Mouse (Mus musculus) kidney, adult 2 months (tissue): ENCODE results near the gene 2610042L04Rik. TPM values are rescaled to one million over a fixed set of nuclear protein-coding genes. Genes with fewer than 3 reads are reported as not detected.
"Not testable (repeated sequence)": the region's sequence is repeated elsewhere in the genome, so short reads cannot be mapped to it uniquely, and the experiment has no call there.

Experiments used
- DNase-seq: peaks from one replicate; pipeline ENCODE4 v3.0.0; 2021
- H3K27ac ChIP-seq: fragments of 200-500 bp; 2 replicates; pipeline ENCODE4 v1.5.1; 2012; ENCODE audit warnings: low read depth, low read length, control low read depth, inconsistent platforms; ENCODE audit not compliant: insufficient read depth
- H3K27me3 ChIP-seq: fragments of 200-500 bp; replicated peaks from 2 replicates; pipeline ENCODE4 v1.6.1; 2012; ENCODE audit warnings: mild to moderate bottlenecking, moderate library complexity, low read length, inconsistent platforms; ENCODE audit not compliant: control insufficient read depth, insufficient read depth
- H3K36me3 ChIP-seq: fragments of 200-500 bp; 2 replicates; pipeline ENCODE4 v1.6.1; 2012; ENCODE audit warnings: mild to moderate bottlenecking, moderate library complexity, low read length, inconsistent platforms; ENCODE audit not compliant: control insufficient read depth, insufficient read depth
- H3K4me1 ChIP-seq: fragments of 200-500 bp; 2 replicates; pipeline ENCODE4 v1.6.1; 2011; ENCODE audit warnings: low read length; ENCODE audit not compliant: control insufficient read depth, insufficient read depth
- H3K4me3 ChIP-seq: fragments of 200-500 bp; 2 replicates; pipeline ENCODE4 v1.5.1; 2011; ENCODE audit warnings: mild to moderate bottlenecking, low read depth, low read length, control low read depth; ENCODE audit not compliant: insufficient read depth
- WGBS: fragments of 180-500 bp; shearing (Covaris S2); methylation state at CpG from one replicate; pipeline ENCODE4 v1.1.7; 2018; 5-methylcytosine and 5-hydroxymethylcytosine counted together
- polyA plus RNA-seq: library from polyadenylated mRNA; depleted of rRNA; stranded (reverse); fragments of >200 nt; gene quantifications from 2 replicates; pipeline ENCODE4 v1.2.3, GENCODE M21; 2012; rRNA removed

2610042L04Rik gene
- 0.05 TPM in 1 of 2 replicates, not detected in the other for polyA plus RNA-seq

DNA sequence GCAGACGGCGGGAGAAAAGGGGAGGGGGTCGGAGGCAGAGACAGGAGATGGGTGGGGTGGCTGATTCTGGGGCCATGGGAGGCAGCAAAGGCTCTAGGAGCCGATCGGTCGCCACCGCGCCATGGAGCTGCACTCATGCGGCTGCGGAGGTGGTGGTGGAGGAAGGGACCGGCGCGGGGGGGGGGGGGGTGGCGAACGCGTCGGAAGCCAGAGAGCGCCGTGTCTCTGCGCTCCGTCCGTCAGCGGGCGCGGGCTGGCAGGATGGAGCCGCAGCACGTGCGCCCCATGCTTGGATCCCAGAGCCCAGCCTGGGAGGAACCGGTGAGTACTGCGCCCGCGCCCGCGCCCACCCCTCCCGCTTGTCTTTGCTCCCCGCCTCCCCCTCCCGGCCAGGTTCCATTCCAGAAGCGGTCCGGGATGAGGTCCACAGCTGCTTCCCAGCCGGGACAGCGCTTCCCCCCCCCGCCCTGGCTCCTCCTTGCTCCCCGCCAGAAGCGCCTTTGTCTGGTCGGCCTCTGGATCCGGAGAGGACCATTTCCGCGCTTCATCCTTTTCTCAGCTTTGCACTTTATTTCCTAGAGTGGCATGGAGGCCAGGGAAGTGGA, at the start of gene 2610042L04Rik:
2610042L04Rik (plus strand) TSS at position 288 of the 605 bp plus-strand sequence.
- not testable (repeated sequence) for H3K4me3 ChIP-seq, DNase-seq

DNA sequence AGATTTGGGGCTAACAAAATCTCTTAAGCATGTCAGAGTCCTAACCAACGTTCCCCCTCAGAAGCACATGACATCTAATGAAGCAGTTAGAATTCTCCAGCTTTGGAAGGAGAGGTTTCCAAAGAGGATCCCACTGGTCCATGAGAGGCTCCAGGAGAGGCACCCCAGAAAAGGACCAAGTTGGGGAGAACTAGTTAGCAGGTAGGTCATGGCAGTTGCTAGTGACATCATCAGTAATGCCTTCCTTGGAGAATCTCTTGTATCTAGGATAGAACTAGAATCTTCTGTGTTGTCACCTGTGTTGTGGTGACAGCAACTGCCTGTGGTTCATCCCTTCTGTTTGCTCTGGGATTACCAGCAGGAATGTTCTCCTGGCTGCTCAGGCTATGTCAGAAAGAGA, 17.6 kb upstream of the 2610042L04Rik start, which contains the start of gene Gm3149:
Gm3149 (plus strand) TSS at position 301 of the 400 bp plus-strand sequence.
- WGBS: no CpG with 5 or more reads among the region's 1 CpGs
- not testable (repeated sequence) for H3K36me3 ChIP-seq, H3K27ac ChIP-seq, DNase-seq, H3K4me3 ChIP-seq, H3K4me1 ChIP-seq, H3K27me3 ChIP-seq

More for the DNA sequence above, at the start of gene 2610042L04Rik:
- H3K4me1 ChIP-seq, H3K27ac ChIP-seq, H3K27me3 ChIP-seq, H3K36me3 ChIP-seq: not testable (repeated sequence)
- 1% methylated on average over 40 of the region's 48 CpGs for WGBS

GRCm38 (mm10) chr14:4335506-4335905, 943 bp downstream of the 2610042L04Rik start:
- not testable (repeated sequence) for H3K4me1 ChIP-seq, H3K36me3 ChIP-seq, DNase-seq, H3K4me3 ChIP-seq, H3K27ac ChIP-seq, H3K27me3 ChIP-seq
- WGBS: 2% methylated on average over 8 of the region's 8 CpGs

DNA sequence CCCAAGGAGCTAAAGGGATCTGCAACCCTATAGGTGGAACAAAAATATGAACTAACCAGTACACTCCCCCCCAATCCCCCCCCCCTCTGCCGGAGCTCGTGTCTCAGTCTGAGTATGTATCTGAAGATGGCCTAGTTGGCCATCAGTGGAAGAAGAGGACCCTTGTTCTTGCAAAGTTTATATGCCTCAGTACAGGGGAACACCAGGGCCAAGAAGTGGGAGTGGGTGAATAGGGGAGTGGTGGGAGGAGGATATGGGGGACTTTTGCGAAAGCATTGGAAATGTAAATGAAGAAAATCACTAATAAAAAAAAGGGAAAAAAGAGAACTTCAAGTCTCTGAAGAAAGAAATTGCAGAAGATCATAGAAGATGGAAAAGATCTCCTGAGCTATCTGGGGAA, 34.4 kb downstream of the 2610042L04Rik start:
- not testable (repeated sequence) for H3K4me1 ChIP-seq, H3K36me3 ChIP-seq, H3K27me3 ChIP-seq, H3K4me3 ChIP-seq, H3K27ac ChIP-seq, DNase-seq
- whole genome bisulfite sequencing: 82% methylated on average over 3 of the region's 3 CpGs

DNA sequence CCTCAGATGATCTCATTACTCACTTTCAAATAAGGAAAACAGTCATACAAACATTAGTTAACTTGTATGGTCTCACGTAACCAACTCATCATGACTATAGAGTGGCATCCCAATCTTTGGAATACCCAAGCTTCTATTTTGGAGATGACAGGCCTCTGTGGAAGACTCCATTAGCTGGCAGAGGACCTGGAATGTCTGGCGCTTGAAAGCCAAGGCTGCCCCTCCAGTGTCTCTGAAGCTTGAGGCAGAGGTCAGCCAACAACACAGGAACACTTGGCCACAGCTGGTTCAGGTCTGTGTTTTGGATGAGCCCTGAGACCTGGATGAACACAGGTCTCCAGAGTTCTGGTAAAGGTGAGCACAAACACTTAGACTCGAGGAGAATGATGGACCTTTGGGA, 35.1 kb downstream of the 2610042L04Rik start:
- not testable (repeated sequence) for H3K36me3 ChIP-seq, H3K4me1 ChIP-seq, DNase-seq, H3K4me3 ChIP-seq, H3K27me3 ChIP-seq, H3K27ac ChIP-seq
- 80% methylated on average over 3 of the region's 3 CpGs for WGBS

DNA sequence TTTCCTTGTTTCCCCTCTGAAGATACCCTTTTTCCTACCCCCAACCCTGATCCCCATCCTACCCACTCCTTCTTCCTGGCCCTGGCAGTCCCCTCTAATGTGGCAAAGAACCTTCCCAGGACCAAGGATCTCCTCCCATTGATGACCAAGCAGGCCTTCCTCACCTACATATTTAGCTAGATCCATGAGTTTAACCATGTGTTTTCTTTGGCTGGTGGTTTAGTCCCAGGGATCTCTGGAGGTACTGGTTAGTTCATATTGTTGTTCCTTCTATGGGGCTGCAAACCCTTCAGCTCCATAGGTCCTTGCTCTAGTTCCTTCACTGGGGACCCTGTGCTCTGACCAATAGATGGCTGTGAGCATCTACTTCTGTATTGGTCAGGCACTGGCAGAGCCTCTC, 43.3 kb downstream of the 2610042L04Rik start:
- H3K27me3 ChIP-seq, H3K36me3 ChIP-seq, DNase-seq, H3K27ac ChIP-seq, H3K4me3 ChIP-seq, H3K4me1 ChIP-seq: not testable (repeated sequence)

GRCm38 (mm10) chr14:4385606-4386005, 51.0 kb downstream of the 2610042L04Rik start:
- not testable (repeated sequence) for H3K4me3 ChIP-seq, H3K27ac ChIP-seq, H3K36me3 ChIP-seq, H3K27me3 ChIP-seq, H3K4me1 ChIP-seq, DNase-seq

DNA sequence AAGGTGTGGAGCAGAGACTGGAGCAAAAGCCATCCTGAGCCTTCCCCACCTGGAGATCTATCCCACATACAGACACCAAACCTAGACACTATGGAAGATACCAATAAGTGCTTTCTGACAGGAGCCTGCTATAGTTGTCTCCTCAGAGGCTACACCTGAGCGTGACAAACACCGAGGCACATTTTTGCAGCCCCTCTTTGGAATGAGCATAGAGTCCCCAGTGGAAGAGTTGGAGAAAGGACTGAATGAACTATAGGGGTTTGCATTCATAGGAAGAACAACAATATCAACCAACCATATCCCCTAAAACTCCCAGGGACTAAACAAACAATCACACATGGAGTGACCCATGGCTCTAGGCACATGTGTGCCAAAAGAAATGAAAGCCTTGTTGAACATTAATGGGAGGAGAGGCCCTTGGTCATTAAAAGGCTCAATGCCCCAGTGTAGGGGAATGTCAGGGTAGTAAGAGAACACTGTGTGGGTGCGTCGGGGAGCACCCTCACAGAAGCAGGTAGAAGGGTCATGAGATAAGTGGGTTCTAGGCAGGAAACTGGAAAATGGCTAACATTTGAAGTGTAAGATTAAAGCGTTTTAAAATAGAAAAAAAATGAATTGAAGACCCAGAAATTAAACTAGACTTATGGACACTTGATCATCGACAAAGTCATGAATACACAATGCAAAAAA, 58.4 kb downstream of the 2610042L04Rik start:
- not testable (repeated sequence) for DNase-seq, H3K4me1 ChIP-seq, H3K27ac ChIP-seq, H3K4me3 ChIP-seq, H3K36me3 ChIP-seq, H3K27me3 ChIP-seq
- 85% methylated on average over 5 of the region's 6 CpGs for WGBS

DNA sequence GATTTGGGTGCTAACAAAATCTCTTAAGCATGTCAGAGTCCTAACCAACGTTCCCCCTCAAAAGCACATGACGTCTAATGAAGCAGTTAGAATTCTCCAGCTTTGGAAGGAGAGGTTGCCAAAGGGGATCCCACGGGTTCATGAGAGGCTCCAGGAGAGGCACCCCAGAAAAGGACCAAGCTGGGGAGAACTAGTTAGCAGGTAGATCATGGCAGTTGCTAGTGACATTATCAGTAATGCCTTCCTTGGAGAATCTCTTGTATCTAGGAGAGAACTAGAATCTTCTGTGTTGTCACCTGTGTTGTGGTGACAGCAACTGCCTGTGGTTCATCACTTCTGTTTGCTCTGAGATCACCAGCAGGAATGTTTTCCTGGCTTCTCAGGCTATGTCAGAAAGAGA, 62.7 kb downstream of the 2610042L04Rik start, which contains the start of gene Gm3159:
Gm3159 (plus strand) TSS at position 301 of the 400 bp plus-strand sequence.
- WGBS: 44% methylated on average over 3 of the region's 3 CpGs
- not testable (repeated sequence) for DNase-seq

GRCm38 (mm10) chr14:4398624-4399023, 64.1 kb downstream of the 2610042L04Rik start:
- H3K4me1 ChIP-seq, H3K27ac ChIP-seq, H3K36me3 ChIP-seq, DNase-seq, H3K4me3 ChIP-seq, H3K27me3 ChIP-seq: not testable (repeated sequence)

More for the DNA sequence above, 62.7 kb downstream of the 2610042L04Rik start, which contains the start of gene Gm3159:
- not testable (repeated sequence) for H3K4me3 ChIP-seq, H3K36me3 ChIP-seq, H3K27me3 ChIP-seq, H3K4me1 ChIP-seq, H3K27ac ChIP-seq

GRCm38 (mm10) chr14:4400115-4400789, 65.7 kb downstream of the 2610042L04Rik start:
- 87% methylated on average over 5 of the region's 5 CpGs for WGBS
- H3K4me3 ChIP-seq, DNase-seq, H3K4me1 ChIP-seq, H3K27me3 ChIP-seq, H3K27ac ChIP-seq, H3K36me3 ChIP-seq: not testable (repeated sequence)
